Mouse (Mus musculus) layer of hippocampus, adult 8-10 months (tissue): ENCODE measurements around the gene Itgb5. TPM values are rescaled to one million over a fixed set of nuclear protein-coding genes. Genes with fewer than 3 reads are reported as not detected.
A peak's percentile ranks its signal among the peaks of the same experiment; 100 is the strongest.

Experiments
- DNase-seq, 2 experiments: peaks; one replicate each; pipeline ENCODE4 v3.0.0; 2022; ENCODE audit warnings: low spot score in 2 of 2
- total RNA-seq, 4 experiments: library from RNA; stranded (reverse); gene quantifications; 2 replicates each; pipeline ENCODE4 v1.2.4; 2022

The Itgb5 gene
- total RNA-seq: 100 to 1,000 TPM in 1 of 4 experiments, 10 to 100 TPM in 3; 39.4 to 114 (median 64.9) TPM

DNA sequence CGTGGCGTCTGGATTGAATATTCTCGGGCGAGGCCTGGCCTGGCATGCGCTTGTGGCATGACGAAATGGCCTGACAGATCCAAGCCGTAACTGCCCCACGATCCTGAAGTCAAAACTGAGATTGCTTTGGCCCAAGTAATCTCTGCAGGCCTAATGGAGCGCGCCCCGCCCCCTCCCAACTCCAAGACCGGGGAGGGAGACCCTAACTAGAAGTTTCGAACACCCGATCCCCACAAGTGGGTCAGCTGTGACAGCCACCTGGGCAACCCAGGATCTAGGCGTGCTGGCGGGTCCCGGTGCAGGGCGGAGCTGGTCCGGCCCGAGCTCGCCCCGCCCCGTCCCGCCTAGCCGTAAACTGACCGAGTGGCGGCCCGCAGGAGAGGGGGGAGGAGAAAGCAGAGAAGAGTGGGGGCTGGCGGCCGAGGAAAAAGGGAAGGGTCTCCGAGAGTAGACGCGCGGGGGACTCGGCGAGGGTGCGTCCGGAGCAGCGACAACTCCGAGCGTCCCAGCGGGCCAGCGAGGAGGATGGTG, at the start of gene Itgb5:
TSS of gene Itgb5 (plus strand) at position 365 of the 531 bp plus-strand sequence.
- no peak for DNase-seq

DNA sequence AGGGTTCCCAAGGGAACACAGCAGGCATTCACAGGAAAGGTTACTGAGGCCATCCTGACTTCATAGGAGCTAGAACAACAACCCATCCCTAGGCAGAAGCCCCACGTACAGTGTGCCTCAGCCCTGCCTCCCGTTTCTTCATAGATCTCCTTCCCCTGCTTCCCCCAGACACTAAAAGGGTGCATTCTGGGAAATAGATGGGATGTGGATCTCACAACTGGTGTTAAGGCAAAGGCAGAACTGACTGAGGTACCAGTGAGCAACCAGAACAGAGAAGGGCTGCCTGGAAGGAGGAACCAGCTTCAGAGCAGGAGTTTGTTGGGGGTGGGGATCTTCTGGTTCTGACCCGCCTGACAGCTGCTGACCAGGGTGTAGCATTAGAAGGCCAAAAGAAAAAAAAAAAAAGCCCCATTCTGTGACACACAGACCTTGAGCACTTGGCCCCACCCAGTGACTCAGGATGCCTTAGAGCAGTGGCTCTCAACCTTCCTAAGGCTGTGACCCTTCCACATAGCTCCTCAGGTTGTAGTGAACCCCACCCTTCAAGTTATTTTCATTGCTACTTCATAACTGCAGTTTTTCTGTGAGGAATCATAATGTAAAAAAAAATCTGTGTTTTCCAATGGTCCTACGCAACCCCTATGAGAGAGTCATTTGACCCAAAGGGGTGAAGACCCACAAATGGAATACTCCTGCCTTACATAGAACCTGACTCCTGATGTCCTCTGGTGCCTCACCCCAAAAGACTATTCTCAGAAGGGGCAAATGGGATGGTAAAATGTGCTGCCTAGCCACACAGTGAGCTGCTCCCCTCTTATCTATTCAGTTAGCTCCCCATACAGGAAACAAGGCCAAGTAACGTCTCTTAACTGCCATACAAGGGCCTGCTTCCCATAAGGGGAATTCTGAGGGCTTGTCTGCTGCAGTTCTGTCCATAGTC, 47.4 kb upstream of the Itgb5 start:
- no peak for DNase-seq

DNA sequence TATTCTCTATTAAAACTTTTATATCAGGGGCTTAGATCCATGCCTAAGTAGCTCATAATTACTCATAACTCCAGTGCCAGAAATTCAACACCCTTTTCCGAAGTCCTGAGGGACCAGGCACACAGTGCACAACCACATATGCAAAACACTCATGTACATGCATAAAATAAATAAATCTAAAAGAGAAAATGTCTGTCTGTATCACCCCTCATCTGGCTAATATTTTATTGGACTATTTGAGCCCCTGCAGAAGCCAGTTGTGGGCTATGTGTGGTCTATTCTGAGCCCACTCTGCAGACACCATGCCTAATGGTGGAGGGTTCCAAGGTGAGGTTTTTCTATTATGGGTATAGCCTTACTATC, 46.8 kb upstream of the Itgb5 start:
- DNase-seq: no peak

DNA sequence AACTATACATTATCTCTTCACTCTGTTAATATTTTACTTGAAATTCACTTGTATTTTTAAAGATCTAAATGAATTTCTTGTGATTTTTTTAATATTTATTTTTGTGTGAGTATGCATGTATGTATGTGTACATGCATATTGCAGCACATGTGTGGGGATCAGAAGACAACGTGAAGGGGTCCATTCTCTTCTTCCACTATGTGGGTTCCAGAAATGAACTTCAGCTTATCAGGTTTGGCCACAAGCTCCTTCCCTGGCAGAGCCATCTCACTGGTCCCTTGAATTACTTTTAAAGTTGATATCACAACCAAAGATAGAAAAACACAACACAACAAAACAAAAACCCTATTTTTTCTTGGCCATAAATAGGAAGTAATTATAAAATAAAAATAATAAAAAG, 44.9 kb upstream of the Itgb5 start:
- no peak for DNase-seq

DNA sequence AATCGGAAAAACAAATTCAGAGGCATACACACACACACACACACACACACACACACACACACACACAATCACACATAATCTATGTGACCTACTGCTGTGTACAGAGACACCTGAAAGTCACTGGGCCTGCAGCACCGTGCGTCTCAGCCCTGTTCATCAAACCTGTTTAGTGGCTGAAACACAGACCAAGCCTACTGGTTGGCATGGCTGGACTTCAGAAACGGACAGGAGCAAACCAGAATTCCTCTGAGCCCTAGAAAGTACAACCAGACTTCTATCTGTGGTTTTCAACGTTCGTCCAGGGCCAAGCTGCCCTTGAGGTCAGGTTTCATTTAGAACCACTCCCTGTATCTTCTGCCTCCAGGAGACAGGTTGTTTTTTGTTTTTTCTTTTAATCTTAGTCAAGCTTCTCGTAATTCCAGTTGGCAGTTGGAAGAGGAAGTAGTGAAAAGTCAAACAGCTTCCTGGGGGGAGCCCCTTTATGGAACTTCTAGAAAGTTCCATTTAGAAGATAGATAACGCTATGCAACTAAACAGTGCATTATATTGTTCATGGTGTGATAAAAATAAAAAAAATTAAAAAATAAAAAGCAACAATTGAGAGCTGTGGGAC, 44.3 kb upstream of the Itgb5 start:
- DNase-seq: no peak

DNA sequence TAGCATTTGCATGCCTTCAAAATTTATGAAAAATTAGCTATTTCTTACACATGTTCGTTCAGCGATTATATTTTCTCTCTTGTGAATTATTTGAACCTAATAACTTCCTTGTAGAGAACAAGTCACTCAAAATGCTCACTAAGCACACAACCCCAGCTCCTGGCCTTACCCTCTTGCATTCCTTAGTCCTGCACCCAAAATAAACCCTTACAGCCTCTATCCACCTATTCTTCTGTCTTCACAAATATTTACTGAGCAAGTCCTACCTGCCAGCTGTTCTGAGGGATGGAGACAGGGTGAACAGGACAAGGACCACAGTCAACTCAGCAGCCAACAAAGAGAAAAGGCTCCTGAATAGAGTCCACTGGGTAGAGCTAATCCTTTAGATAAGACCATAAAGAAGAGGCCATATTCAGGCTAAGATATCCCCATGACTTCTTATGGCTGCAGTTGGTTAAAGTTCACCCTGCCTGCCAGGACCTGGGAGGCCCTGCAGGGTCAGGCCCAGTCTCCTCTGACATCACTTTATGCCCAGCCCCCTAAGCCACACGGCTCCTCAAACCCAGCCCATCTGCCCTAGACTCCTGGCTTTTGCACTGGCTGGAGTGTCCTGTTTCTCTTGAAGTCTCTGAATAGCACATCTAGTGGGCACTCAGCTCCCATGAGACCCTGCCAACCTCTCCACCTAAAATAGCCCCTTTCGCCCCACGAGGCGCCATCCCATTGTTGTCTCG, 42.6 kb upstream of the Itgb5 start:
- DNase-seq: no peak

DNA sequence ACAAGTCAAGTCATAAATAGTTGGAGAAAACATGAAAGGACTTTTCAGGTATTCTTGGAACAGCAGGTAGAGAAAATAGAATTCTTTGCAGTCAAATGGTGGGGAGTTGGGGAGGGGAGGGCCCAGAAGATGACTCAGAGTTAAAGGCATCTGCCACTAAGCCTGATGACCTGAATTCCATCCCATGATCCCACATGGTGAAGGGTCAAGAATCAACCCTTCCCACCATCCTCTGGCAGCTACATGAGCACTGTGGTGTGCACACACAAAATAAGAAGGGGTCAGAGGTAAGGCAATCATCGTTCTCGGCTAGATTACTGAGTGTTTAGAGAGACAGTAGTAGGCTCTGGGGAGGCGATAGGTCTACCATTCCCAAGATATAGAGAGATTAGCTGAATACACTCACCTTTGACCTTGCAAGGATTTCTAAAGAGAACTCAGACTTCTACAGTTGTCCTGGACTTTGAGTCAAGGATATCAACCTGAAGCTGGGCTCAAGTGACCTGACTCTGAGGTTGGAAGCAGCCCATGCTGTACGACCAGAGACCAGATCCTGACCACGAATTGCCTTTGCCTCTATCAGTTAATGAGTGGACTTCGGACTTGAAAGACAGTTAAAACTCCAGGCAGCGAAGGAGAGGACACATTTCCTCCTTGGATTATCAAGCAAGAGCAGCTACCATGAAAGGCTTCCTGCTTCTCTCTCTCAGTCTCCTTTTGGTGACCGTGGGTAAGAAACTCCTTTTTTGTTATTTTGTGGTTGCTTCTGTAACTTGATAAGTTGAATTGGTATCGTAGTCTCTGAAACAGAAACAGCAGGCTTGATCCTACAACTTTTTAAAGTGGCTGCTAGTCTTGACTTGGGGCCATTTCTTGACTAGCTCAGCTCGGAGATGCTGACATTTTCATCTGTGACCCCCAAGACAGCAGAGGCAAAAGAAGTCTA, 35.3 kb upstream of the Itgb5 start, which contains the start of gene Muc13:
TSS of gene Muc13 (plus strand) at position 192 of the 946 bp plus-strand sequence.
- no peak for DNase-seq

DNA sequence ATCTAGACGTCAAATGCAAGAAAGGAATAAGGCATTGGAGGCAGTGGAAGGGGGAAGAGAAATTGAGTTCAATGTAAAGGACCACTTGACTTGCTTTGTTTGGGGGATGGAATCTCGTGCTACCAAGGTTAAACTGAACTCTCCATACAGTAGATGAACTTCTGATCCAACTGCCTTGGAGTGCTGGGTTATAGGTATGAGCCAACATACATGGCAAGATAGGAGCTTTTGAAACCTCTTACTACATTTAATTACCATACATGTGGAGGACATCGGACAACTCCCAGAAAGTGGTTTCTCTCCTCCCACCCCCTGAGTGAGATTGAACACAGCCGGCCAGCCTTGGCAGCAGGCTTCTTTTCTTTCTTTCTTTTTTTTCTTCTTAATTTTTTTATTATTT, 34.4 kb upstream of the Itgb5 start:
- DNase-seq: no peak

DNA sequence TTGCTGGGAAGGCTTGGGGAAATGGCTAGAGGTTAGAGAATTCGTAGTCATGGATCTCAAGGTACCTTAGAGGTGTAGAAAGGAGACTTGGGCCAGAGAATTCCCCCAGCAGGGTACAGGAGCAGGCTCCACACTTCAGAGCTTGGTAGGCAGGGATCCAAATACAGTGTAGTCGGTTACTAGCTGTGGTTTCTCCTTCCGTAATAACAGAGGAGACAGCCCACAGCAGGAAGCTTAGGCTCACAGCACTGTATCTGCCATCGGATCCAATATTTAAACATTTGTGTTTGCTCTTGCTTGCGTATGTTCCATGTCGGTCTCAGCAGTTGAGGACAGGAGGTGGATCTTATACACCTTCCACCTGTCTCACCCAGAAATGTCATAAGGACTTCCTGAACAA, 33.6 kb upstream of the Itgb5 start:
- DNase-seq: no peak

DNA sequence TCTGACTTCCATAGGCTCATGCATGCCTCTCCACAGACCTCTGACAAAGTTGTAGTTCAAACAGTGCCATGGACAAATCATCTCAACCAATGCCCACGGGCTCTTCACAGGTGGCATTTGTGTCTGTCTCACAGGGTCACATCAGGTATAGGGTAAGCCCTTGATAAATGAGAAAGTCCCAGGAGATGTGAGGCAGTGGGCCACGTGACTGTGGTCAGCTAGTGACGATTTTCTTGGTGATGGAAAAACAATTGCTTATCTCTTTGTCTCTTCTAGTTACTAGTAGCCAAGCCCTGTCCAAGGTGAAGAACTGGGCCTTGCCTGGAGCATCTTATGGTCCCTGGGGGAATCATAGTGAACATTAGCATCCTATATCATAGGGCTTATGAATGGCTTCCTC, 32.7 kb upstream of the Itgb5 start:
- no peak for DNase-seq

DNA sequence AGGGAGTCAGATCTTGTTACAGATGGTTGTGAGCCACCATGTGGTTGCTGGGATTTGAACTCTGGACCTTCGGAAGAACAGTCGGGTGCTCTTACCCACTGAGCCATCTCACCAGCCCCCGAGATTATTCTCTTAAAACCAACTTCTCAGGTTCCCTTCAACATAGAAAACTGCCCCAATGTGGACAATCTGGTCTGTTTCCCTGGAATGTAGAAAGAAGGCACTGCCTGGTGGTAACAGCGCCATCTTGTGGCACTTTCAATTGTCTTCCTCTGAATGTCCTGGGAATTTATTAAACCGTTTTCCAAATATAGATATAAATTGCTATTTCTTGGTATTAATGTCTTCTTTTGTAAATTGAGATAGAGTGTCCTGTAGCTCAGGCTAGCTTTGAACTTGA, 31.6 kb upstream of the Itgb5 start:
- DNase-seq: peak in 1 of 2 experiments; percentile 66

DNA sequence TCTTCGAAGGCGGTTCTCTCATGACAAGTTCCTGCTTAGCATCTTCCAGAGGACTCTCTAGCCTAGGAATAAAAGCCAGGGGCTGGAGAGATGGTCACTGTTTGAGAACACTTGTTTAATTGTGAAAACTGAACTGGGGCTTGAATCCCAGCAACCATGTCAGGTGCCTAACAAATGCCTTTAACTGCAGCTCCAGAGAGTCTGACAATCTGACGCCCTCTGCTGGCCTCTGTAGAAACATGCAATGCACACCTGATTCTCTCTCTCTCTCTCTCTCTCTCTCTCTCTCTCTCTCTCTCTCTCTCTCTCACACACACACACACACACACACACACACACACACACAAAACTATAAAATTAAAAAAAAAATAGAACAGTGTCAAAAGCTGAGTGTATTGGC, 19.5 kb upstream of the Itgb5 start:
- DNase-seq: no peak

DNA sequence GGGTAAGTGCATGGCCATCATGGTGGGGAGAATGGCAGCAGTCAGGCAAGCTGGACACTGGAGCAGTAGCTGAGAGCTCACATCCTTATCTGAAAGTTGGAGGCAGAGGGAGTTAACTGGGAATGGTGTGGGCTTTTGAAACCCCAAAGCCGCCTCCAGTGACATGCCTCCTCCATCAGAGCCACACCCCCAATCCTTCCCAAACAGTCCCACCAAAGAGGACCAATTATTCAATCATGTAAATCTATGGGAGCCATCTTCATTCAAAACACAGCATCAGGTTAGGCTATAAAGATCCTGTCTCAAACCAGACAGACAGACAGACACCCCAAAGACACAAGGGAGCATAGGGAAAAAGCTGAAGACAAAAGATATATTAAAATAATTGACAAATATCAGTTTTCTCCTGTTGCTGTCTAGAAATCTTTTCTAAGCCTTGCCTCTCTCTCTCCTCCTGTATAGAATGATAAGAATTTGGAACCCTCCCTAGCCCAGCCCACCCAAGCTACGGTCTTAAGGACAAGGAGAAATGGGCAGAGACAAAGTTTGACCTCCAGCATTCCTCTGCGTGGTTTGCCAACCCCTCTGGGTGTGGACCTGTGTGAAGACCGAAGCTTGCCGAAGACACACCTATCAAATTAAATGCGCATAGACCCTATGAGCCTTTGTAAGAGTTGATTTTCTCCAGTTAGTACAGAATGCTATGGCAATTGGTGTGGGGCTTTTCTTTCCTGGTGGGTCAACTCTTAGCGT, 10.9 kb upstream of the Itgb5 start:
- no peak for DNase-seq

DNA sequence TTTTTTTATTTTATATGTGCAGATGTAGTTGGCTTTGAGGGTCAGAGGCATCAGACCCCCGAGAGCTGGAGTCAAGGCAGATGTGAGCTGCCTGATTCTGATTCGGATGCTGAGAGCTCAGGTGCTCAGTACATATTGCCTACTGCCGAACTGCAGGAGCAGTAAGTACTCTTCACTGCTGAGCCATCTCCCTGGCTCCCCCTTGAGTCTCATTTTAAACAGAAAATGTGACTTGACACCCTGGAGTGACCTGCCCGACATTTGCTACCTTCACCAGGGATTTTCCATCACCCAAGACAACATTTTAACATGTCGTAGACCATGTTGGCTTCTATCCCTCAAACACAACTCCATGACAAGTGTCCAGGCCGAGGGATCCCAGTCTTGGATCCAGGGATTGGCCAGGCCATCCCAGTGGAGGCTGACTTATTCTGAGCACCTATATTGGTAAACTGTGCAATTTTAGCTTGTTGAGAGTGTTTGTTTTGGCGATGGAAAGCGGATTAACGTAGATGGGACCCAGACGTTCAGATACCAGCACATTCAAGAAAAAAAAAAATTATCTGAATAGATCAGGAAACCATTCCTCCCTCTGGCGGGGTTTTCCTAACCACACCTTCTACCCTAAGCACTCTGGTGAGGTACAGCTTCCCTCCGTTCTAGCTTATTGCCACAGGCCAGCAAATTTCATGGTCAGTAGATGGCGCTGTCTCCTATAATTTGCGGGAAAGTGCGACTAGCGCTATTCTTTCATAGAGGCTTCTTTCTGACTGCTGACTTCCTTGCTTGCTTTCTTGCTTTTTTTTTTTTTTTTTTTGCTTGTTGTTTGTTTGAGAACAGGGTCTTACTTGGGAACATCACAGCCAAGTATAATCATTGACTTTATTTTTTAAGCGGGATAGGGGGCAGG, 8.9 kb upstream of the Itgb5 start:
- peak; percentile 66 to 89 for DNase-seq

DNA sequence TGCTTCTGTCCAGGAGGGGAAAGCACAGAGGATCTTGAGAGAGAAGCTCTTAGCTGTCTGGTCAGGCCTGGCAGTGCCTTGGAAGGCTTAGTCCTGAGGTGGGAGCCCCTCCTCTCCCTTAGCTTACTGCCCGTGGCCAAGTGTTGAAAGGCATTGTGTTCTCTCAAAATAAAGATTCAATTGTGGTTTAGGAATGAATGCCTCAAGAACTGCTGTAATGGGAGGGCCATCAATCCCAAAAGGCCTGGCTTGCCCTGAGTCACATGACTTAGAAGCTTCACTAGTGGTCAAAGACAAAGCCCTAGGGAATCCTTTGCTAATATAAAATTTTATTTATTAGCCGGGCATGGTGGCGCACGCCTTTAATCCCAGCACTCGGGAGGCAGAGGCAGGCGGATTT, 4.9 kb upstream of the Itgb5 start:
- DNase-seq: no peak

DNA sequence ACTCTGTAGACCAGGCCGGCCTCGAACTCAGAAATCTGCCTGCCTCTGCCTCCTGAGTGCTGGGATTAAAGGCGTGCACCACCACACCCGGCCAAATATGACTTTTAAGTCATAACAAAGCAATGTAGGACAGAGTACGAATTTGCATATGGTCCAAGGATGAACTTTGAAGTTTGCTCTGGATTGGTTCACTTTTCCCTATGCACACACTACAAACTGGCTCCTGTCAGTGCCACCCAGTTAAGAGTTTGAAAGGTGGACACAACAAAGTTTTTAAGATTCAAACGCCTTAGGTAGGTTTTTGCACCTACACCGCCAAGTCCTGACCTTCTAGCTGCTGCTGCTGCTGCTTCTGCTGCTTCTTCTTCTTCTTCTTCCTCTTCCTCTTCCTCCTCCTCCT, 969 bp upstream of the Itgb5 start:
- no peak for DNase-seq

DNA sequence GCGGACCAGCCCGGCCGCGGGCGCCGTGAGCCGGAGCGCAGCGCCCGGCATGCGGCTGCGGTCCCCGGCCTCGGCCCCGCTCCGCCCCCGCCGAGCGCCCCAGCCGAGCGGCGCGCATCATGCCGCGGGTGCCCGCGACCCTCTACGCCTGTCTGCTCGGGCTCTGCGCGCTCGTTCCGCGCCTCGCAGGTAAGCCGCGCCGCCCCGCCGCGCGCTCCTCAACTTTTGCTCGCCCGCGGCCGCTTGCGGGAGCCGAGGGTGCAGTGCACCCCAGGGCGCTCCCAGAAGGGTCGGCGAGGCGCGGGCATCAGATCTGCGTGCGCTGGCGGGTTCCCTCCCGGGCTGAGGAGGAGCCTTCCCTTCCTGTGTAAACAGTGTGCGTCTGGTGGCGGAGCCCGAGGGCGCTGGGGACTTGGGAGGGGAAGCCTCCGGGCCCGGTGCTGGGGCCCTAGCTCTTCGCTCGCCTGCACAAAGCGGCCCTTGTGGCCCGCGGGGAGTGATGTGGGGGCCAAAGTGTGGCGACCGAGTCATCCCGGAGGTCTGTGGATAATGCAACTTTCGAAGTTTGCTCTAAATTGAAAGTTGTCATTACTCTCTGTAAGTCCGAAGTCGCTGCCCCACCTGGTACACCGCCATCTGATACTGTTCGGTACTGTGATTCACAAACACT, 512 bp downstream of the Itgb5 start:
- peak in 1 of 2 experiments; percentile 20 for DNase-seq

DNA sequence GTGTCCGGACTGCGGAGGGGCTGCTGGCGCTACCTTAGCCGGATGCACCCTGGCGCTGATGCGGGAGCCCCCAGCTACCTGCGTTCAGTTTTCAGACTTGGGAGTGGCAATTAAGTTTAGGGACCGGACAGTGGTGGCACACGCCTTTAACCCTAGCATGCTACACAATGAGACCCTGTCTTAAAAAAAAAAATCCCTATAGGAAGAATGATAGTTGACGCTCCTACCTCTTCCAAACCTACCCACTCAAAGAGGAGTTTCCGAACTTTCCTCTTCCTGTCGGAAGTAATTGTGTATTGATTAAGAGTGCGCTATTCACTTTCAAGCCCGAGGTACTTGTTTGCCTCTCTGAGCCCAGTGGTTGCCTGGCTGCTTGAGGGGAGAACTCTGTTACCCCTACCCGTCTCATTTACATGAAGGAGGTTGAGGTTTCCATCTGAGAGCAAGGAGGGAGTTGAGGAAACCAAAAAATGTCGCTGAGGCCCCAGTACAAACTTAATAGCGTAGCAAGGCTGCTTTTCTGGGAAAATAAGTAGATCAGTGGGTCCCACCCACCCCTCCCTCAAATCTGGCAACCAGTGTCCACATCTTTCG, 1.1 kb downstream of the Itgb5 start:
- no peak for DNase-seq
